Mouse (Mus musculus): ENCODE data around the gene Aph1a. TPM values are rescaled to one million over a fixed set of nuclear protein-coding genes. Genes with fewer than 3 reads are reported as not detected.

The Aph1a gene
- polyA plus RNA-seq, 1 experiment: 177 TPM

DNA sequence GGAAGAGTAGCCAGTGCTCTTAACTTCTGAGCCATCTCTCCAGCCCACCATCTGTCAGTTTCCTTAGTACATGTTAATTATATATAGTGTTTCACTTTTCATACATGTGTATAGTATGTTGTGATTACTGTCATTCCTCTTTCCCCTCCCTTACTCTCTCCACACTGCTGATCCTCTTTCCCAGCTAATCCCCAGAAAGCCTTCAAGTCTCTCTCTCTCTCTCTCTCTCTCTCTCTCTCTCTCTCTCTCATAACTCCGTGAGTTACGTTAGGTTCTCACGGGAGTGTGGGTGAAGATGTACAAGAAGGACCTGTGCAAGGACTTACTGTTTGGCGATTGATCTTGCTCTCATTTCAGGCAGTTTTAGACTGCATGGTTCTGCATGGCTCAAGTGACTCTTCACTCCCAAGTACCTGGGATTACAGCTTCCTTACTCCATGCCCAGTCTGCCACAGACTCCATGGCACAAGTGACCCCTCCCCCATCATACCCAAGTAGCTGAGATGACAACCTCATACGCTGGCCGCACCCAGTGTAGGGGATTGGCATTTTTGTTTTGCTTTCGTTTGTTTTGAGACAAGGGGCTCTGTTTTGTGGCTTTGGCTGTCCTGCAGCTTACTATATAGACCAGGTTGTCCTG is 39.5 kb downstream of the Aph1a start:
- no peak for TF ChIP-seq CTCF (conservative IDR thresholded peaks at IDR 0.05; ENCODE audit: insufficient read depth, insufficient read length, low read depth, low read length)
- no peak for TF ChIP-seq POLR2A (IDR thresholded peaks at IDR 0.05; ENCODE audit: low read depth, low read length)
- H3K4me1 ChIP-seq (ENCODE audit: control insufficient read depth, insufficient read depth, low read length): peaks cover 10% of the 10 kb centered on the region
- H3K4me3 ChIP-seq (ENCODE audit: insufficient read depth, low read depth, low read length): no peak overlapping the region
- H3K27me3 ChIP-seq (replicated peaks; ENCODE audit: control insufficient read depth, insufficient read depth, low read length): no peaks in the 10 kb centered on the region
- 0 out of 2 replicates have a peak, but pooled peaks cover 1% of the 10 kb centered on the region for H3K36me3 ChIP-seq (ENCODE audit: control insufficient read depth, insufficient read depth, low read length)
- no peak for DNase-seq
- WGBS: 88% methylated on average over 7 of the region's 7 CpGs
- no peak overlapping the region for H3K27ac ChIP-seq (ENCODE audit: insufficient read depth, low read depth, low read length)

DNA sequence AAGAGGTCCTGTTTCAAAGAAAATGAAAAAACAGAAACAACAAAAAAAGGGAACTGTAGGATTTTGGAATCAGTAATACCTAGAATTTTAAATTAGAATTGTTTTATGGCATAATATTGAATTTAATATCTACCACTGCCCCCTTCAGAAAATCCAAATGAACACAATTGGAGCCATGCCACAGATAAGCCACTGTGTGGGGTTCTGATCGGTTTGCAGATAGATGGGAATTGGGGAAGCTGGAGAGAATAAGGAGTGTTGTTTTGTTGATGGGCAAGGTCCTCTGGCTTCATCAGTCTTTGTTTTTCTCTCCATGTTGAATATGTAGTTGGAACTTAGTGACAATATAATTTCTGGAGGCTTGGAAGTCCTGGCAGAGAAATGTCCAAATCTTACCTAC is 40.7 kb downstream of the Aph1a start:
- Histone ChIP-seq H3K4me3 (ENCODE audit: insufficient read depth, low read depth, low read length) (no peak overlapping the region), H3K4me1 (ENCODE audit: control insufficient read depth, insufficient read depth, low read length) (peaks cover 10% of the 10 kb centered on the region), H3K36me3 (ENCODE audit: control insufficient read depth, insufficient read depth, low read length) (peaks cover 5% of the 10 kb centered on the region; the same call in 1 of the 2 replicates), H3K27me3 (replicated peaks; ENCODE audit: control insufficient read depth, insufficient read depth, low read length) (no peaks in the 10 kb centered on the region), H3K27ac (ENCODE audit: insufficient read depth, low read depth, low read length) (no peak overlapping the region)
- TF ChIP-seq POLR2A (IDR thresholded peaks at IDR 0.05; ENCODE audit: low read depth, low read length) (no peak), CTCF (conservative IDR thresholded peaks at IDR 0.05; ENCODE audit: insufficient read depth, insufficient read length, low read depth, low read length) (no peak)
- 92% methylated on average over 1 of the region's 1 CpGs for WGBS
- no peak for DNase-seq

DNA sequence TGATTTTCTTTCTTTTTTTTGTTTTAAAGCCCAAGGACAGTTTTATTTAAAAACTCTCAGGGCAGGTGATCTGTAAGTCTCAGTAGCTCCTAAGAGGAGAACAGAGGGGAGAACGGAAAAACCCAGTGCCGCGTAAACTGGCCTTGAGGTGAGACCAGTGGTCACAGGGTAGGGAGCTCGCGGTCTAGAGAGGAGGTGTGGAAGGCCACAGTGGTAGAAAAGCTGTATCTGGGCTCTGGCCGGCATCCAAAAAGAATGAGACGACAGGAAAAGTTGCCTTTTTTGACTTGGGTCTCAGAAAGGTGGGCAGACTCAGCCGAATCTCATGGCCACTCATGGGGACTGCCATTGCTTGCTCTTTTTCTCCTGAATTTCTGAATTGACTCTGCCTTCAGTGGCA is 44.4 kb downstream of the Aph1a start:
- H3K4me1 ChIP-seq (ENCODE audit: control insufficient read depth, insufficient read depth, low read length): peaks cover 4% of the 10 kb centered on the region
- no peak overlapping the region for H3K27ac ChIP-seq (ENCODE audit: insufficient read depth, low read depth, low read length)
- no peak for DNase-seq
- H3K36me3 ChIP-seq (ENCODE audit: control insufficient read depth, insufficient read depth, low read length): peaks cover 5% of the 10 kb centered on the region; the same call in 1 of the 2 replicates
- H3K4me3 ChIP-seq (ENCODE audit: insufficient read depth, low read depth, low read length): no peak overlapping the region
- H3K27me3 ChIP-seq (replicated peaks; ENCODE audit: control insufficient read depth, insufficient read depth, low read length): no peaks in the 10 kb centered on the region
- WGBS: 95% methylated on average over 8 of the region's 8 CpGs
- no peak for TF ChIP-seq CTCF (conservative IDR thresholded peaks at IDR 0.05; ENCODE audit: insufficient read depth, insufficient read length, low read depth, low read length)
- no peak for TF ChIP-seq POLR2A (IDR thresholded peaks at IDR 0.05; ENCODE audit: low read depth, low read length)

DNA sequence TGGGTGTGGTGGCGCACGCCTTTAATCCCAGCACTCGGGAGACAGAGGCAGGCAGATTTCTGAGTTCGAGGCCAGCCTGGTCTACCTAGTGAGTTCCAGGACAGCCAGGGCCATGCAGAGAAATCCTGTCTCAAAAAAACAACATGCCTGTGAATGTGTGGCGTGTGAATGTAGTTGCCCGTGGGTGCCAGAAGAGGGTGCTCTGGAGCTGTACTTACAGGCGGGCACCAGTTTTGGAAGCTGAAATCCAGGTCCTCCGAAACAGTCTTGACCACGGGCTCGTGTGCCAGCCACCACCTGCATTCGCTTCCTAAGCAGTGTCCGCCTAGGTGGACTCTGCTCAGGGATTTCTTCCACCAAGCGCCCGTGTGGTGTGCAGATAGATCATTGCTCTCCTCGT is 45.1 kb downstream of the Aph1a start:
- Histone ChIP-seq H3K27me3 (replicated peaks; ENCODE audit: control insufficient read depth, insufficient read depth, low read length) (no peaks in the 10 kb centered on the region), H3K27ac (ENCODE audit: insufficient read depth, low read depth, low read length) (no peak overlapping the region), H3K4me1 (ENCODE audit: control insufficient read depth, insufficient read depth, low read length) (peaks cover 4% of the 10 kb centered on the region), H3K4me3 (ENCODE audit: insufficient read depth, low read depth, low read length) (no peak overlapping the region), H3K36me3 (ENCODE audit: control insufficient read depth, insufficient read depth, low read length) (peaks cover 5% of the 10 kb centered on the region; the same call in 1 of the 2 replicates)
- TF ChIP-seq POLR2A (IDR thresholded peaks at IDR 0.05; ENCODE audit: low read depth, low read length) (no peak), CTCF (conservative IDR thresholded peaks at IDR 0.05; ENCODE audit: insufficient read depth, insufficient read length, low read depth, low read length) (peak; percentile 54)
- 94% methylated on average over 15 of the region's 15 CpGs for WGBS
- peak; percentile 24 for DNase-seq

DNA sequence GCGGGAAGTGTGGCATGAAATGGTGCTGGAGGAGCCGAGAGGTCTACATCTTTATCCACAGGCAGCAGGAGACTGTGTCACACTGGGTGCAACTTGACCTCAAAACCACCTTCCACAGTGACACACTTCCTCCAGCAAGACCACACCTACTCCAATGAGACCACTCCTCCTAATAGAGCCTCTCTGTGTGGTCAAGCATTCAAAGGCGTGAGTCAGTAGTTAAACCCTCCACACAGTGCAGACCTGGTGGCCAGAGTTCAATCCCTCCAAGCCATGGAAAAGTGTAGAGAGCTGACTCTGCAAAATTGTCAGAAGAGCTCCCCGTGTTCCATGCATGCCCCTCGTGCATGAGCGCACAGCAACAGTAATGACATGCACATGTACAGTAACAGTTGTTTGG is 49.0 kb downstream of the Aph1a start:
- Histone ChIP-seq H3K4me3 (ENCODE audit: insufficient read depth, low read depth, low read length) (no peak overlapping the region), H3K36me3 (ENCODE audit: control insufficient read depth, insufficient read depth, low read length) (peaks cover 4% of the 10 kb centered on the region; the same call in 1 of the 2 replicates), H3K27me3 (replicated peaks; ENCODE audit: control insufficient read depth, insufficient read depth, low read length) (no peaks in the 10 kb centered on the region), H3K27ac (ENCODE audit: insufficient read depth, low read depth, low read length) (no peak overlapping the region), H3K4me1 (ENCODE audit: control insufficient read depth, insufficient read depth, low read length) (peaks cover 4% of the 10 kb centered on the region)
- peak; percentile 42 for DNase-seq
- WGBS: 56% methylated on average over 6 of the region's 6 CpGs
- TF ChIP-seq POLR2A (IDR thresholded peaks at IDR 0.05; ENCODE audit: low read depth, low read length) (no peak), CTCF (conservative IDR thresholded peaks at IDR 0.05; ENCODE audit: insufficient read depth, insufficient read length, low read depth, low read length) (no peak)

DNA sequence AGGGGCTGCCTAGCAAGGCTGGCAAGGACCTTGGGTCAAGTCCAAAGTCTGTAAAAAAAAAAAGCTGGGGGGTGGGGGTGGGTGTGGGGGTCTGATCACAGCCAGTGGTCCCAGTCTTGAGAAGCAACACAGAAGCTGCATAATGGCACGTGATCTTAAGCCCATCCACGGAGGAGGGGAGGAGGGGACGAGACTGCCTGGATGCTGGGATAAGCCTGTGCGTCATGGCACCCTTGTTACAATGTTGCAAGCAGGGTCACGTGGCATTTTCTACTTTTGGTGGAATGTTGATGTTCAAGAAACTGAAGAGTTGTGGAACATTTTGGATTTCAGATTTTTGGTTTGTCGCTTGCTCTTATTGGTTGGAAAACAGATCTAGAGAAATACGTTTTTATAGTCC is 49.5 kb downstream of the Aph1a start:
- Histone ChIP-seq H3K27ac (ENCODE audit: insufficient read depth, low read depth, low read length) (no peak overlapping the region), H3K27me3 (replicated peaks; ENCODE audit: control insufficient read depth, insufficient read depth, low read length) (no peaks in the 10 kb centered on the region), H3K4me3 (ENCODE audit: insufficient read depth, low read depth, low read length) (no peak overlapping the region), H3K36me3 (ENCODE audit: control insufficient read depth, insufficient read depth, low read length) (peaks cover 4% of the 10 kb centered on the region; the same call in 1 of the 2 replicates), H3K4me1 (ENCODE audit: control insufficient read depth, insufficient read depth, low read length) (peaks cover 4% of the 10 kb centered on the region)
- no peak for TF ChIP-seq POLR2A (IDR thresholded peaks at IDR 0.05; ENCODE audit: low read depth, low read length)
- no peak for TF ChIP-seq CTCF (conservative IDR thresholded peaks at IDR 0.05; ENCODE audit: insufficient read depth, insufficient read length, low read depth, low read length)
- WGBS: 91% methylated on average over 7 of the region's 7 CpGs
- DNase-seq: no peak

DNA sequence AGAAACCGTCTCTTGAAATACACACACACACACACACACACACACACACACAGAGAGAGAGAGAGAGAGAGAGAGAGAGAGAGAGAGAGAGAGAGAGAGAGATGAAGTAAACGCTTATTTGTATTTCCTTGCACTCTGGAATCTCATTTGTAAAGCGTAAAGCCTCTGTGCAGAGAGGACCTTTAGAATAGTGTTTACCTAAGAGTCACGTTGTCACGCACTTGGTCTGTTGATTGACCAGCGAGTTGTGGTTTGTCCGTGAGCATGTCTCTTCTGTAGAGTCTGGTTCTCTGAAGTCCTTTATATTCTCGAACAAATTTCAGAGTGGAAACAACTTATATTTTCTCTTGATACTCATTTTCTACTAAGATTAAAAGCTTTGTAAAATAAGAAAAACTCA is 51.0 kb downstream of the Aph1a start:
- Histone ChIP-seq H3K36me3 (ENCODE audit: control insufficient read depth, insufficient read depth, low read length) (no peaks in the 10 kb centered on the region; the same call in 1 of the 2 replicates), H3K4me1 (ENCODE audit: control insufficient read depth, insufficient read depth, low read length) (peaks cover 4% of the 10 kb centered on the region), H3K27me3 (replicated peaks; ENCODE audit: control insufficient read depth, insufficient read depth, low read length) (no peaks in the 10 kb centered on the region), H3K4me3 (ENCODE audit: insufficient read depth, low read depth, low read length) (no peak overlapping the region), H3K27ac (ENCODE audit: insufficient read depth, low read depth, low read length) (no peak overlapping the region)
- TF ChIP-seq POLR2A (IDR thresholded peaks at IDR 0.05; ENCODE audit: low read depth, low read length) (no peak), CTCF (conservative IDR thresholded peaks at IDR 0.05; ENCODE audit: insufficient read depth, insufficient read length, low read depth, low read length) (no peak)
- WGBS: 85% methylated on average over 8 of the region's 8 CpGs
- no peak for DNase-seq

All from kidney, adult 2 months (tissue).